Mouse (Mus musculus): ENCODE measurements at regions not wholly inside any gene's neighbourhood (a gene's known extent, or its start where the extent isn't known, plus 50 kb on each side); places are given as distances from the start of the nearest gene placed in this dataset.

- no peak for DNase-seq
Measured at GRCm38 (mm10) chr14:46316521-46316920, 62.7 kb upstream of the Gm15217 start.

GRCm38 (mm10) chr14:46317406-46318045 lies 61.7 kb upstream of the Gm15217 start:
- DNase-seq = no peak

GRCm38 (mm10) chr14:46328064-46328463 lies 51.1 kb upstream of the Gm15217 start:
- DNase-seq = no peak
